Mouse (Mus musculus) heart, adult 8-10 months (tissue): ENCODE results near the gene Chchd6. TPM values are rescaled to one million over a fixed set of nuclear protein-coding genes. Genes with fewer than 3 reads are reported as not detected.

Experiments used
- DNase-seq: peaks from one replicate; pipeline ENCODE4 v3.0.0; 2022; ENCODE audit warnings: low spot score
- total RNA-seq, 4 experiments: library from RNA; stranded (reverse); gene quantifications; 2 replicates each; pipeline ENCODE4 v1.2.4; 2022

Gene Chchd6
- 10 to 100 TPM; 10.1 to 12.9 (median 11.5) TPM for total RNA-seq

- DNase-seq = peak; percentile 93
These were observed at the start of gene Chchd6 for GRCm38 (mm10) chr6:89595018-89595776. TSS of gene Chchd6 (minus strand) at chr6:89595652.

GRCm38 (mm10) chr6:89644271-89645075 is 49.0 kb upstream of the Chchd6 start:
- peak; percentile 87 for DNase-seq

GRCm38 (mm10) chr6:89643798-89644270 is 48.4 kb upstream of the Chchd6 start, which contains the start of gene Txnrd3:
TSS of gene Txnrd3 (plus strand) at chr6:89643988.
- peak; percentile 93 for DNase-seq

GRCm38 (mm10) chr6:89639025-89639424 is 43.6 kb upstream of the Chchd6 start:
- no peak for DNase-seq

- no peak for DNase-seq
These were observed 42.5 kb upstream of the Chchd6 start for GRCm38 (mm10) chr6:89637977-89638376.

- peak; percentile 53 for DNase-seq
These were observed 38.9 kb upstream of the Chchd6 start for GRCm38 (mm10) chr6:89634400-89634799.

GRCm38 (mm10) chr6:89633115-89633514 is 37.7 kb upstream of the Chchd6 start:
- no peak for DNase-seq

- peak; percentile 84 for DNase-seq
These were observed 36.5 kb upstream of the Chchd6 start for GRCm38 (mm10) chr6:89631809-89632562.

GRCm38 (mm10) chr6:89628045-89628785 is 32.8 kb upstream of the Chchd6 start:
- no peak for DNase-seq

- DNase-seq = no peak
These were observed 27.2 kb upstream of the Chchd6 start for GRCm38 (mm10) chr6:89622647-89623046.

GRCm38 (mm10) chr6:89615373-89615755 is 19.9 kb upstream of the Chchd6 start:
- DNase-seq = no peak

GRCm38 (mm10) chr6:89614596-89615372 is 19.3 kb upstream of the Chchd6 start:
- no peak for DNase-seq

GRCm38 (mm10) chr6:89614107-89614471 is 18.6 kb upstream of the Chchd6 start:
- DNase-seq = no peak

- DNase-seq = no peak
These were observed 18.1 kb upstream of the Chchd6 start for GRCm38 (mm10) chr6:89613336-89614106.

- no peak for DNase-seq
These were observed 12.5 kb upstream of the Chchd6 start for GRCm38 (mm10) chr6:89607999-89608398.

GRCm38 (mm10) chr6:89606096-89606495 is 10.6 kb upstream of the Chchd6 start:
- no peak for DNase-seq

GRCm38 (mm10) chr6:89596510-89596909 is 1.1 kb upstream of the Chchd6 start:
- no peak for DNase-seq

- no peak for DNase-seq
These were observed 310 bp upstream of the Chchd6 start for GRCm38 (mm10) chr6:89595777-89596146.

- no peak for DNase-seq
These were observed 3.4 kb downstream of the Chchd6 start for GRCm38 (mm10) chr6:89592016-89592415.

- DNase-seq = no peak
These were observed 3.9 kb downstream of the Chchd6 start for GRCm38 (mm10) chr6:89591531-89591930.
